Mouse (Mus musculus): ENCODE measurements around the gene Ptpa. TPM values are rescaled to one million over a fixed set of nuclear protein-coding genes. Genes with fewer than 3 reads are reported as not detected.
A peak's percentile ranks its signal among the peaks of the same experiment; 100 is the strongest.

The Ptpa gene
- polyA plus RNA-seq, 1 experiment = 126 TPM

- H3K27ac ChIP-seq (ENCODE audit: insufficient read depth, low read length) = peak overlapping the region; percentile 99
- H3K4me3 ChIP-seq (ENCODE audit: insufficient read depth, low read length) = no peak overlapping the region
- peaks cover 44% of the 10 kb centered on the region for H3K4me1 ChIP-seq (ENCODE audit: control insufficient read depth, insufficient read depth, low read length)
- TF ChIP-seq POLR2A (IDR thresholded peaks at IDR 0.05; ENCODE audit: low read depth, low read length) = peak; percentile 41
- no peak for TF ChIP-seq CTCF (IDR thresholded peaks at IDR 0.05; ENCODE audit: borderline replicate concordance, insufficient read depth, low read length)
These were observed 26.0 kb downstream of the Ptpa start for GRCm38 (mm10) chr2:30441518-30442497.

- Histone ChIP-seq H3K27ac (ENCODE audit: insufficient read depth, low read length) (peak overlapping the region; percentile 99), H3K4me3 (ENCODE audit: insufficient read depth, low read length) (no peak overlapping the region), H3K4me1 (ENCODE audit: control insufficient read depth, insufficient read depth, low read length) (peaks cover 44% of the 10 kb centered on the region)
- TF ChIP-seq POLR2A (IDR thresholded peaks at IDR 0.05; ENCODE audit: low read depth, low read length) = no peak
- no peak for TF ChIP-seq CTCF (IDR thresholded peaks at IDR 0.05; ENCODE audit: borderline replicate concordance, insufficient read depth, low read length)
These were observed 26.7 kb downstream of the Ptpa start for GRCm38 (mm10) chr2:30442498-30442890.

DNA sequence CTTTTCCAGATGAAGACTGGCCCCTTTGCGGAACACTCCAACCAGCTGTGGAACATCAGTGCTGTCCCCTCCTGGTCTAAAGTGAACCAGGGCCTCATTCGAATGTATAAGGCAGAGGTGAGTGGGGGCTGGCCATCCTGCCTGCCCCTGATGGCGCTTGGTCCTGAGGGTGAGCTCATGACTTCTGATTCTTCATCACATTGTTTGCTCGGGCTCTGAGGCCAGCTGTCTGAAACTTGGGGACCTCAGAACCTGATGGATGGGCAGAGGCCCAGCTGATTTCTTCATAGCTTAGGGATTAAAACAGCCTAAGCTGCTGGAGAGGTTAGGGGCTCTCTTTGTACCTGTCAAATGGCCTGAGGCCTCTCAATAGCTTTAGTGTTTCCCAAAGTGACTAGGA, 27.4 kb downstream of the Ptpa start:
- TF ChIP-seq CTCF (IDR thresholded peaks at IDR 0.05; ENCODE audit: borderline replicate concordance, insufficient read depth, low read length) (no peak), POLR2A (IDR thresholded peaks at IDR 0.05; ENCODE audit: low read depth, low read length) (no peak)
- Histone ChIP-seq H3K4me3 (ENCODE audit: insufficient read depth, low read length) (no peak overlapping the region), H3K27ac (ENCODE audit: insufficient read depth, low read length) (peak overlapping the region; percentile 99), H3K4me1 (ENCODE audit: control insufficient read depth, insufficient read depth, low read length) (peaks cover 44% of the 10 kb centered on the region)

DNA sequence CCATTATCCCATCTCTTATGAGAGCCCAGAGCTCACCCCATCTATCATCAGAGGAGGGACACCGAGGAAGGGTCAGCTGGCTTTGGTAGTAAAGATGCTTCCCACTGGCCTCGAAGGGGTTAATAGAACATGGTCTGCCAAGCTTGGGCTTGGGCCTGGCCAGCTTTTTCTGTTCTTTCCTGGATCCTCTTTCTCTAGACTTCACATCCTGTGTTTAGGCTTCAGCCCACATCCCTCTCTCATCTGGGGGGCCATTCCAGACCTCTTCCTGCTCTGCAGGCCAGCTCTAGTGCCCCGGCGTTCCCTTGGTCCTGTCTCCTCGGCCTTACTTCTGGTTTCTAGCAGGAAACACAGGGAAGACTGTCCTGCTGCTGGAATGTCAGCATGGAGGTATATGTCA, 28.2 kb downstream of the Ptpa start:
- Histone ChIP-seq H3K4me3 (ENCODE audit: insufficient read depth, low read length) (no peak overlapping the region), H3K4me1 (ENCODE audit: control insufficient read depth, insufficient read depth, low read length) (peaks cover 44% of the 10 kb centered on the region), H3K27ac (ENCODE audit: insufficient read depth, low read length) (0 out of 2 replicates have a peak overlapping the region, but pooled peaks have one; percentile 4)
- TF ChIP-seq CTCF (IDR thresholded peaks at IDR 0.05; ENCODE audit: borderline replicate concordance, insufficient read depth, low read length) (no peak), POLR2A (IDR thresholded peaks at IDR 0.05; ENCODE audit: low read depth, low read length) (no peak)

- no peak overlapping the region for H3K4me3 ChIP-seq (ENCODE audit: insufficient read depth, low read length)
- no peak for TF ChIP-seq POLR2A (IDR thresholded peaks at IDR 0.05; ENCODE audit: low read depth, low read length)
- TF ChIP-seq CTCF (IDR thresholded peaks at IDR 0.05; ENCODE audit: borderline replicate concordance, insufficient read depth, low read length) = no peak
- peaks cover 41% of the 10 kb centered on the region for H3K4me1 ChIP-seq (ENCODE audit: control insufficient read depth, insufficient read depth, low read length)
- H3K27ac ChIP-seq (ENCODE audit: insufficient read depth, low read length) = no peak overlapping the region
These were observed 28.6 kb downstream of the Ptpa start for GRCm38 (mm10) chr2:30444450-30444849.

GRCm38 (mm10) chr2:30445312-30445711, 29.5 kb downstream of the Ptpa start:
- no peak overlapping the region for H3K4me3 ChIP-seq (ENCODE audit: insufficient read depth, low read length)
- H3K4me1 ChIP-seq (ENCODE audit: control insufficient read depth, insufficient read depth, low read length) = peaks cover 34% of the 10 kb centered on the region
- TF ChIP-seq POLR2A (IDR thresholded peaks at IDR 0.05; ENCODE audit: low read depth, low read length) (peak; percentile 42; the same call in 1 of the 2 replicates), CTCF (IDR thresholded peaks at IDR 0.05; ENCODE audit: borderline replicate concordance, insufficient read depth, low read length) (no peak)
- peak overlapping the region; percentile 84 for H3K27ac ChIP-seq (ENCODE audit: insufficient read depth, low read length)

DNA sequence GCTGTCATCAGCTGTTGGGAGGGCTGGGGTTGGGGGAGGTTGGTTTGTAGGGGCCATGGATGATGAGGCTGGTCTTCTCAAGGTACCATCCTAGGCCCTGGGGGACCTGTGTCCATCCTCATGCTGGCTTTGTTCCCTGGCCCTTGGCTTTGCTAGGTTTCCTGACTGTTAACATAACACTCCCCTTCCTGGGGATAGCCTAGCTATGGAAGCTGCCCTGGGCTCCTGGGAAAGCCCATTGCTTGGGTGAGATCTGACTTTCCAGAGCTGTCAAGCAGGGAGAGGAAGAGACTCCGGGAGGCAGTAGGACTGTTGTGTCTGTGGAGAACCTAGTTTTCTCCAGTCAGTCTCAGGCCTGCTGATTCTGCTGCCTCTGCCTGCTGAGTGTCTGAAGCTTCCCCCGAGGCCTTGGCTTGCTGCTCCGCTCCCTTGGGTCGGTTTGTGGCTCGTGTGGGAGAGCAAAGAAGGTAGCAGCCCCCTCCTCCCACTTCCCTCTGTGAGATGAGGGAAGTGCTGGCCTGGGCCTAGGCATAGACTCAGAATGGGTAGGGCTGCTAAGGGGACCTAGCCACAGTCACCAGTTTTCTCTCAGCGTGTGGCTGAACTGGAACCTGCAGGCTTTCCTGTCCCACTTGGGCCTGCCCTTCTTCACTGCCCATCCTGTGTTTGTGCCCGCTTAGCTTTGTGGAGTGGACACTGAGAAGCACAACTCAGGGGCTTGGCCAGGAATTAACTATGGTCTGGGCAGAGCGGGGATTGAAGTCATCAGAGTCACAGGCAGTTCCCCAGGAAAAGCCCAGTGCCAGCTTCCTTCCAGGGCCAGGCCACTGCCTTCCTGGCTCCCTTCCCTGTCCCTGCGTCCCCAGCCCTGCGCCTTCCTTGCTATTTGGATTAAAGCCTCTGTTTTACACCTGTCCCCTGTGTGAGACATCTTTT, 31.3 kb downstream of the Ptpa start:
- Histone ChIP-seq H3K27ac (ENCODE audit: insufficient read depth, low read length) (no peak overlapping the region), H3K4me3 (ENCODE audit: insufficient read depth, low read length) (no peak overlapping the region), H3K4me1 (ENCODE audit: control insufficient read depth, insufficient read depth, low read length) (peaks cover 21% of the 10 kb centered on the region)
- TF ChIP-seq CTCF (IDR thresholded peaks at IDR 0.05; ENCODE audit: borderline replicate concordance, insufficient read depth, low read length) (no peak), POLR2A (IDR thresholded peaks at IDR 0.05; ENCODE audit: low read depth, low read length) (no peak)

GRCm38 (mm10) chr2:30448371-30448770, 32.5 kb downstream of the Ptpa start:
- Histone ChIP-seq H3K27ac (ENCODE audit: insufficient read depth, low read length) (no peak overlapping the region), H3K4me1 (ENCODE audit: control insufficient read depth, insufficient read depth, low read length) (peaks cover 9% of the 10 kb centered on the region), H3K4me3 (ENCODE audit: insufficient read depth, low read length) (no peak overlapping the region)
- TF ChIP-seq POLR2A (IDR thresholded peaks at IDR 0.05; ENCODE audit: low read depth, low read length) (no peak), CTCF (IDR thresholded peaks at IDR 0.05; ENCODE audit: borderline replicate concordance, insufficient read depth, low read length) (no peak)

DNA sequence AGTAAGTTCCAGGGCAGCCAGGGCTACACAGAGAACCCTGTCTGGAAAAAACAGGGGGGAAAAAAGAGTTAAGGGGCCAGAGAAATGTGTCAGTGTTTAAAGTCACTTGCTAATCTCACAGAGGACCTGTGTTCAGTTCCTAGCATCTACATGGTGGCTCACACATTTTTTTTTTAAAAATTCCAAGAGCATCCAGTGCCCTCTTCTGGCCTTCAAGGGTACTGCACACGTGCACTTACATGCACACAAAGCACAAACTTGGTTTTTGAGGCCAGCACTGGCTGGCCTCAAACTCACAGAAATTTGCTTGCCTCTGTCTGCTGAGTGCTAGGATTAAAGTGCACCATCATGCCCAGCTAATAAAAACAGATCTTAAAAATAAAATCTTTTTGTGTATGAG, 34.7 kb downstream of the Ptpa start:
- peaks cover 5% of the 10 kb centered on the region for H3K4me1 ChIP-seq (ENCODE audit: control insufficient read depth, insufficient read depth, low read length)
- H3K4me3 ChIP-seq (ENCODE audit: insufficient read depth, low read length) = no peak overlapping the region
- H3K27ac ChIP-seq (ENCODE audit: insufficient read depth, low read length) = no peak overlapping the region
- TF ChIP-seq CTCF (IDR thresholded peaks at IDR 0.05; ENCODE audit: borderline replicate concordance, insufficient read depth, low read length) = no peak
